Comparison of ENCODE assay signal across 25 mouse cellular contexts in genomic region chr14:76671023-76671422, GRCm38 (mm10).
"Had no signal": no experiment of that assay in that cellular context is flagged by ENCODE, and none has a peak within 500 bp of the region (broad histone marks: within the 10 kb centered on the region; RNA-seq: fewer than 3 reads in every experiment).

No protein-coding gene starts in this region.

- ATAC-seq: forebrain, postnatal 0 days; hindbrain, postnatal 0 days; intestine, embryonic 16.5 days had no signal

- H3K4me2 ChIP-seq: heart, embryonic 11.5 days; heart, embryonic 13.5 days; heart, embryonic 15.5 days; hindbrain, embryonic 13.5 days; hindbrain, embryonic 15.5 days; kidney, embryonic 15.5 days; limb, embryonic 13.5 days had no signal

- H3K9me3 ChIP-seq: heart, embryonic 13.5 days; heart, embryonic 15.5 days; hindbrain, embryonic 13.5 days; hindbrain, embryonic 15.5 days; kidney, embryonic 15.5 days; limb, embryonic 13.5 days had no signal

- DNase-seq: forebrain, postnatal 0 days; gastrocnemius, postnatal 14 days; gastrocnemius, postnatal 36 days; heart, adult 11 months; heart, adult 2 months; heart, postnatal 14 days; heart, postnatal 36 days; kidney, adult 11 months; kidney, adult 2 months; kidney, adult 9 months; kidney, postnatal 14 days; kidney, postnatal 36 days; layer of hippocampus, adult 9-11 months; layer of hippocampus, postnatal 36 days; left cerebral cortex, postnatal 4 days had no signal

- H3K27ac ChIP-seq: heart, adult 2 months; heart, embryonic 13.5 days; heart, embryonic 15.5 days; hindbrain, embryonic 13.5 days; hindbrain, embryonic 15.5 days; hindbrain, postnatal 0 days; kidney, embryonic 15.5 days; kidney, postnatal 0 days; limb, embryonic 13.5 days had no signal

- H3K36me3 ChIP-seq: heart, embryonic 13.5 days; heart, embryonic 15.5 days; hindbrain, embryonic 13.5 days; hindbrain, embryonic 15.5 days; kidney, embryonic 15.5 days; limb, embryonic 13.5 days had no signal

- H3K4me3 ChIP-seq: heart, adult 2 months; heart, embryonic 13.5 days; heart, embryonic 15.5 days; hindbrain, embryonic 13.5 days; hindbrain, embryonic 15.5 days; kidney, embryonic 15.5 days; limb, embryonic 13.5 days had no signal

- H3K27me3 ChIP-seq: heart, embryonic 13.5 days; heart, embryonic 15.5 days; hindbrain, embryonic 13.5 days; hindbrain, embryonic 15.5 days; kidney, embryonic 15.5 days; limb, embryonic 13.5 days had no signal

- H3K9ac ChIP-seq: forebrain, postnatal 0 days; heart, embryonic 13.5 days; heart, embryonic 15.5 days; hindbrain, embryonic 13.5 days; hindbrain, embryonic 15.5 days; kidney, embryonic 15.5 days; limb, embryonic 13.5 days had no signal
